Mouse (Mus musculus): ENCODE measurements around the gene Kat6b.
"Not testable (repeated sequence)": the region's sequence is repeated elsewhere in the genome, so short reads cannot be mapped to it uniquely, and the experiment has no call there.

The Kat6b gene

DNA sequence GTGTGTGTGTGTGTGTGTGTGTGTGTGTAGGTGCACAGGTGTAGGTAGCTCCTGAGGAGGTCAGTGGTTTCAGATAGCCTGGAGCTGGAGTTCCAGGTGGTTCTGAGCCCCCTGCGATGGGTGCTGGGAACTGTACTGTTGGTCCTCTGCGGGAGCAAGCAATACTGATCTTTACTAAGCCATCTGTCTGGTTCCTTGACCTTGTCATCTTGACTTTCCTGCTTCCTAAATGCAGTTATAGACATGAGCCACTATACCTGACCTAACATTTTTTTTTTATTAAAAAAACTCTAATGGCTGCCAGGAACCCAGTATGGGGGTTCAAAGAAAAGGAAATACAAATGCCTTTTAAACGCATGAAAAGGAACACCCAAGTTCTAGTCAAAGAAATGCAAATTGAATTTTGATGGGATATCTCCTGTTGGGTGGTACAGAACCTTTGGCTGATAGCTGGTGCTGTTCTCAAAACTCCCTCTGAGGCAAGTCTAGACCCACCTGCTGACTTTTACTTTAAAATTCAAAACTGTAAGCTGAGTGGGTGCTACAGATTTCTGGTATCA is 4.8 kb downstream of the Kat6b start:
- DNase-seq = no peak

GRCm38 (mm10) chr14:21487135-21487534 is 5.9 kb downstream of the Kat6b start:
- not testable (repeated sequence) for DNase-seq

GRCm38 (mm10) chr14:21488426-21489115 is 7.3 kb downstream of the Kat6b start:
- not testable (repeated sequence) for DNase-seq

- DNase-seq = no peak
These were observed 7.9 kb downstream of the Kat6b start for GRCm38 (mm10) chr14:21489116-21489485.

- DNase-seq = no peak
These were observed 8.9 kb downstream of the Kat6b start for GRCm38 (mm10) chr14:21490141-21490540.

GRCm38 (mm10) chr14:21498361-21498996 is 17.2 kb downstream of the Kat6b start:
- DNase-seq = peak; percentile 47

GRCm38 (mm10) chr14:21499011-21499581 is 17.9 kb downstream of the Kat6b start:
- peak; percentile 84 for DNase-seq

DNA sequence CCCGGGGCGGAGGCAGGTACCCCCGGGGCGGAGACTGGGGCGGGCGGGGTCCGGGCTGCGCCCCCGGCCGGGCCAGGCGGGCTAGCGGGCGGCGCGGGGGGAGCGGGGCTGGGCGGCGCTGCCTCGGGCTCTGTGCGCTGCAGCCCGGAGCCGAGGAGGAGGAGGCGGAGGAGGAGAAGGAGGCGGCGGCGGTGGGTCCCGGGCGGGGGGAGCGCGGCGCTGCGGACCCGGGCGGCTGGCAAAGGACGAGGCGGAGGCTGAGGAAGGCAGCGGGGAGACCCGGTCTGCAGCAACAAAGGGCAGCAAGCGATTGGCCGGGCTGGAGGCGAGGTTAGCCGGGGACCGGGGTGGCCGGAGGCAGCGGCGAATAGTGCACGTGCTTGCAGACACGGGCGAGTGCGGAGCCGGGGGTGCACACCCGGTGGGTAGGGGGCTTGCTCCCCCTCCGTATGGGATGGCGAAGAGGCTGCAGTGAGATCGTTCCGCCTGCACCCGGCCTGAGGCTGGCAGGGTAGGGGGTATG is 18.5 kb downstream of the Kat6b start:
- DNase-seq = no peak

GRCm38 (mm10) chr14:21500154-21501047 is 19.2 kb downstream of the Kat6b start:
- peak; percentile 100 for DNase-seq

- DNase-seq = peak; percentile 84
These were observed 19.9 kb downstream of the Kat6b start for GRCm38 (mm10) chr14:21501048-21501657.

GRCm38 (mm10) chr14:21505036-21505435 is 23.8 kb downstream of the Kat6b start:
- no peak for DNase-seq

DNA sequence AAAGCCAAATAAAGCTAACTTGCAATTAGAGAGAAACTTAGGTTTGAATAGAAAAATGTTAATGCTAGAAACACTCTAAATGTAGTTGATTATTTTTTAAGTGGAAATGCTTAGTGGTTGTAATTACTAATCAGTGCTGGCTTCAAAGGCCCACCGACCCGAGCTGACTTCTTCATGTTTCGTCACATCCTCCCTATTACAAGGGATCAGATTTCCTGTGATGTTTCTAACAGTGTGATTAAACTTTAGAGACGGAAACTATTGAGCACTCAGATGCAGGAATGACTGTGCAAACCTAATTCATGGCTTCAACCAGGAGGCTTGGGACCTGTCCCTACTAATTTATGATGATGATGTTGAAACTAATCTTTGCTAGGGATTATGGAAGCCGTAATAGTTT is 25.8 kb downstream of the Kat6b start:
- DNase-seq = no peak

DNA sequence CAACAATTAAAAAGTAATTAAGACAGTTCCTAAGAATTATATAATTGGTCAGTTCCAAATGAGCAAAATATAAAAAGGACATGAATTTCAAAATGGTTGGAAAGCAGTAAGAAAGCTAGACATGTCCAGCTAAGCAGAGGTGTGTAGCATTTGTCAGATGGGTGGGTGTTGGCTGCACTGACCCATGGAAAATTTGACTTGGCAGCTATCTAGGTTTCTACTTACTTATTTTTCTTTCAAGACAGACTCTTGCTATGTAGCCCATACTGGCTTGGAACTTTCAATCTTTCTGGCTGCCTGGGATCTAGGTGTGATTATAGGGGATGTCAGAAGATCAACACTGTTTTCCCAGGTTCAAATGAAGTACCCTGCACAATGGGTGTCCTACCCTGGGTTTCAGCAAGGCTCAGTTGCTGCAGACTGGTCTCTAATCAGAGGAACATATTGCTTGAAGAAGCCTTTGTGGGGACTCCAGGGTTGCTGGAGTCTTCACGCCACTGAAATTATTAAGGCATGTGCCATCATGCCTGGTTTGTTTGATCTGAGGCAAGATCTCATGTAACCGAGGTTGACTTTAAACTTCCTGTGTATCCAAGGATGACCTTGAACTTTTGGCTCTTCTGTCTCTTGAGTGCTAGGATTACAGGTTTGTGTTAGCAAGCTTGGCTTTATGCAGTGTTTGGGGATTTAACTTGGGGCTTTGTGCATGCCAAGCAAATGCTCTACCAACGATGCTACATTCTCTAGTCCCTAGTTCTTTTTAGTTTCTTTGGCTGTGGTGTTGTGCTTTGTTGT is 28.1 kb downstream of the Kat6b start:
- DNase-seq = no peak

GRCm38 (mm10) chr14:21511438-21511837 is 30.2 kb downstream of the Kat6b start:
- no peak for DNase-seq

DNA sequence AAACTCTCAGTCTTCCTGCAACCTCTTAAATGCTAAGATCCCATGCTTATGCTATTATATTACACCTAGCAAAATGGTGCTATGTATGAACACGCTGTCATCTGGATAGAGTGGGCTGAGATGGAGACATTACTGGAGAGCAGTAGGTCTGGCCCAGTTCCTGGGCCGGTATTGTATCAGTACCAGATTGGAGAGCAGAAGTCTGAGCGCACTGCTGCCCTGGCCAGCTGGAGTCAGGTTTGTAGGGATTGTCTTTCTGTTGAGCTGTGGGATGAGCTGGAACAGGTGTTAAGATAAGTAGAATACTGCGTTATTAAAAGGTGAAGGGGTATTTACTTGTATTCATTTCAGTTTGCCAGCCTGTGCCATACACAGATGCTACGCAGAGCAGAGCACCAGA is 34.3 kb downstream of the Kat6b start:
- DNase-seq = peak; percentile 44

GRCm38 (mm10) chr14:21519307-21519706 is 38.1 kb downstream of the Kat6b start:
- DNase-seq = no peak

DNA sequence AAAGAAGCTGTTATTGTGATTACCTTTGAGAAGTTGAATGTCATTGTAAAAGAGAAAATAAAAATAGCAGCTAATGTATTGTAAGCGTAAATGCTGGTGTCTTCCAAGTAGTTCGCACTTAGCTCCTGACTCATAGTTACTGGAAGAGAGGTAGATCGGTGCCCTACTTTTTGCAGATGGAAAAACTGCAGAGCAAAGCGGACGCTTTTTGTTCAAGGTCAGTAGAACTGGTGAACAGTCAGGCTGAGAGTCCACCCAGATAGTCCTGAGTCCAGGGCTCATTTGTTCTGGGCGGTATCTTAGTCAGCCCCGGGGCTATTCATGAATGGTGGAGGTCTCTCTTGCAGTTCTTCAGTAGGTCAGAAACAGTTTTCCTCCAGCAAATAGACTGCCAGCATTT is 39.3 kb downstream of the Kat6b start:
- DNase-seq = no peak

DNA sequence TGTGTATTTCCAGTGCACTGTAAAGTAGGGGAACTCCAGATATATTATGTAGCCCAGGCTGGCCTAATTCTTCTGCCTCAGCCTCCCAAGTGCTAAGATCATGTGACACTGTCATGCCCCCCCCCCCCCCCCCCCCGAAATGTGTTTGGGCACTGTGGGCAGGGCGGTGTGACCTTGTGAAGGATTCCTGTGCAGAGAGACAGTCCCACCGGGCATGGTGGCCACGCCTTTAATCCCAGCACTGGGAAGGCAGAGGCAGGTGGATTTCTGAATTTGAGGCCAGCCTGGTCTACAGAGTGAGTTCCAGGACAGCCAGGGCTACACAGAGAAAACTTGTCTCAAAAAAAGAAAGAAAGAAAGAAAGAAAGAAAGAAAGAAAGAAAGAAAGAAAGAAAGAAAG is 40.3 kb downstream of the Kat6b start:
- DNase-seq = not testable (repeated sequence)

- no peak for DNase-seq
These were observed 41.2 kb downstream of the Kat6b start for GRCm38 (mm10) chr14:21522312-21522978.

DNA sequence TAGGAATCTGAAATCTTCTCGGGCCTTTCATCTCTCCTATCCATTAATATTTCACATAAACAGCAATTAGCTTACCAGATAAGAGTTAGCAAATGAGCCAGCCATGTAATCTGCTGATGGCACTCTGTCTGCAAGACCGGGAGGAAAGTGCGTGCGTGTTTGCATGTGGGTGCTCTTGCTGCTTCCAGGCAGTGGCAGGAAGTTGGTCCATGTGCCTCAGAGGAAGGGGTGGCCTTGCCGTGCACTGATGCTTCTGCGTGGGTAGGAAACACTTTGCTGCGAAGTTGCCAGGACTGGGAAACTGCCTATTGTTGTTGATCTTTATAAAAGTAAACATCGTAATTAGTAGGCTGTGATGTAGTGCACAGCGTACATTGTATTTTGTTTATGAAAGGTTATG is 42.0 kb downstream of the Kat6b start:
- DNase-seq = no peak

Data from cerebellum, adult 11-12 months (tissue).